Mouse (Mus musculus) neural tube, embryonic 11.5 days (tissue): Measurements from ENCODE around the gene Zbtb8os. TPM values are rescaled to one million over a fixed set of nuclear protein-coding genes. Genes with fewer than 3 reads are reported as not detected.

Source experiments
- ATAC-seq: fragments of 200-750 bp; cut with Nextera tagmentation; 2 replicates; pipeline ENCODE4 v1.8.0; 2017; ENCODE audit warnings: moderate number of reproducible peaks, mild to moderate bottlenecking, moderate TSS enrichment, moderate library complexity; ENCODE audit not compliant: insufficient read depth, low FRiP score, low TSS enrichment
- DNase-seq: peaks from one replicate; pipeline ENCODE4 v3.0.0-alpha.2; 2015; ENCODE audit warnings: low spot score
- H3K27ac ChIP-seq: fragments of 300-500 bp; sonication (generic); 2 replicates; pipeline ENCODE4 v1.5.1; 2014; ENCODE audit warnings: low read depth, mild to moderate bottlenecking, low read length
- H3K27me3 ChIP-seq: fragments of 300-500 bp; sonication (generic); 2 replicates; pipeline ENCODE4 v1.6.1; 2014; ENCODE audit warnings: mild to moderate bottlenecking, low read length, mixed read lengths; ENCODE audit not compliant: control insufficient read depth, insufficient read depth
- H3K36me3 ChIP-seq: fragments of 300-500 bp; sonication (generic); 2 replicates; pipeline ENCODE4 v1.6.1; 2014; ENCODE audit warnings: mild to moderate bottlenecking, low read length, moderate library complexity, mixed read lengths; ENCODE audit not compliant: control insufficient read depth, insufficient read depth
- H3K4me1 ChIP-seq: fragments of 300-500 bp; sonication (generic); 2 replicates; pipeline ENCODE4 v1.6.1; 2014; ENCODE audit warnings: low read length, mixed read lengths; ENCODE audit not compliant: control insufficient read depth, insufficient read depth
- H3K4me2 ChIP-seq: fragments of 300-500 bp; sonication (generic); 2 replicates; pipeline ENCODE4 v1.6.1; 2014; ENCODE audit warnings: low read depth, mild to moderate bottlenecking, moderate library complexity
- H3K4me3 ChIP-seq: fragments of 300-500 bp; sonication (generic); 2 replicates; pipeline ENCODE4 v1.5.1; 2014; ENCODE audit warnings: low read depth, low read length
- H3K9ac ChIP-seq: fragments of 300-500 bp; sonication (generic); 2 replicates; pipeline ENCODE4 v1.6.1; 2014; ENCODE audit warnings: mild to moderate bottlenecking, low read length
- H3K9me3 ChIP-seq: fragments of 300-500 bp; sonication (generic); 2 replicates; pipeline ENCODE4 v1.6.1; 2016; ENCODE audit warnings: low read length; ENCODE audit not compliant: control insufficient read depth
- WGBS: fragments of 180-500 bp; shearing (Covaris S2); extraction: QIAGEN DNeasy Blood & Tissue Kit; methylation state at CpG from one replicate; pipeline ENCODE4 v1.1.7; 2014; 5-methylcytosine and 5-hydroxymethylcytosine counted together
- polyA plus RNA-seq: library from polyadenylated mRNA; unstranded; fragments of >200 nt; fragmentation: Nextera tagmentation; extraction: Ambion mirVana; gene quantifications from 2 replicates; pipeline ENCODE4 v1.2.1, GENCODE M21; 2014

The Zbtb8os gene
- polyA plus RNA-seq, 1 experiment from 2014 or later: 42.4 TPM

GRCm38 (mm10) chr4:129399813-129400212, 64.3 kb downstream of the Zbtb8os start:
- no peaks in the 10 kb centered on the region for H3K9me3 ChIP-seq
- ATAC-seq: no peak
- DNase-seq: no peak
- H3K9ac ChIP-seq: no peak overlapping the region
- H3K4me3 ChIP-seq: no peak overlapping the region
- H3K27me3 ChIP-seq: no peaks in the 10 kb centered on the region
- no peaks in the 10 kb centered on the region for H3K4me1 ChIP-seq
- H3K27ac ChIP-seq: no peak overlapping the region
- no peaks in the 10 kb centered on the region for H3K36me3 ChIP-seq
- WGBS: 84% methylated on average over 4 of the region's 4 CpGs
- H3K4me2 ChIP-seq: no peak overlapping the region

Other genes starting within 250 kb of the Zbtb8os start
- 1.5 TPM in 2 replicates for gene Tmem54, start 230.1 kb upstream of the Zbtb8os start, polyA plus RNA-seq
- gene Hpca, start 213.7 kb upstream of the Zbtb8os start, polyA plus RNA-seq: 7.2 and 8.9 TPM in 2 replicates
- 23.5 and 26.2 TPM in 2 replicates for gene Fndc5, start 198.7 kb upstream of the Zbtb8os start, polyA plus RNA-seq
- gene S100pbp, start 146.0 kb upstream of the Zbtb8os start, polyA plus RNA-seq: 21.3 and 21.5 TPM in 2 replicates
- 103 and 115 TPM in 2 replicates for gene Yars, start 145.9 kb upstream of the Zbtb8os start, polyA plus RNA-seq
- 3.9 and 4.3 TPM in 2 replicates for gene C77080, start 74.3 kb upstream of the Zbtb8os start, polyA plus RNA-seq
- gene Sync, start 48.1 kb upstream of the Zbtb8os start, polyA plus RNA-seq: 1.3 and 1.6 TPM in 2 replicates
- gene Rbbp4, start 325 bp upstream of the Zbtb8os start, polyA plus RNA-seq: 483 and 511 TPM in 2 replicates
- gene Zbtb8a, start 42.4 kb downstream of the Zbtb8os start, polyA plus RNA-seq: 6.7 and 7.4 TPM in 2 replicates
- gene Zbtb8b, start 105.2 kb downstream of the Zbtb8os start, polyA plus RNA-seq: 2.1 and 2.6 TPM in 2 replicates
- gene Bsdc1, start 125.9 kb downstream of the Zbtb8os start, polyA plus RNA-seq: 27.6 and 31.7 TPM in 2 replicates
- gene Tssk3, start 155.3 kb downstream of the Zbtb8os start, polyA plus RNA-seq: not detected in 2 replicates
- not detected in 2 replicates for gene Fam229a, start 155.5 kb downstream of the Zbtb8os start, polyA plus RNA-seq
- gene Marcksl1, start 177.9 kb downstream of the Zbtb8os start, polyA plus RNA-seq: 1,866 and 1,920 TPM in 2 replicates
- gene Hdac1, start 207.0 kb downstream of the Zbtb8os start, polyA plus RNA-seq: 243 and 258 TPM in 2 replicates
- gene Lck, start 237.9 kb downstream of the Zbtb8os start, polyA plus RNA-seq: 6.3 and 7.0 TPM in 2 replicates
- 1.1 and 1.3 TPM in 2 replicates for gene Fam167b, start 242.9 kb downstream of the Zbtb8os start, polyA plus RNA-seq